Mouse (Mus musculus): ENCODE measurements at regions not wholly inside any gene's neighbourhood (a gene's known extent, or its start where the extent isn't known, plus 50 kb on each side); places are given as distances from the start of the nearest gene placed in this dataset.

- DNase-seq (ENCODE audit: low spot score), result no peak
Observed at GRCm38 (mm10) chr12:50709000-50709788, 60.3 kb upstream of the Prkd1 start.

GRCm38 (mm10) chr12:50698613-50699442, 49.9 kb upstream of the Prkd1 start:
- DNase-seq (ENCODE audit: low spot score), result no peak

Data from adipocyte (in vitro differentiated cells).